Mouse (Mus musculus) midbrain, embryonic 10.5 days (tissue): ENCODE measurements around the gene Capn11. TPM values are rescaled to one million over a fixed set of nuclear protein-coding genes. Genes with fewer than 3 reads are reported as not detected.

Experiments
- polyA plus RNA-seq: library from polyadenylated mRNA; unstranded; fragments of >200 nt; fragmentation: Nextera tagmentation; extraction: Ambion mirVana; gene quantifications from 2 replicates; pipeline ENCODE4 v1.2.1, GENCODE M21; 2016

The Capn11 gene
- polyA plus RNA-seq, 1 experiment from 2014 or later = 1.5 TPM

Other genes starting within 250 kb of the Capn11 start
- gene Cdc5l, start 225.6 kb downstream of the Capn11 start, polyA plus RNA-seq = 67.9 and 68.3 TPM in 2 replicates
- gene Spats1, start 183.9 kb downstream of the Capn11 start, polyA plus RNA-seq = 0.42 and 0.71 TPM in 2 replicates
- 33.9 and 35.7 TPM in 2 replicates for gene Aars2, start 152.5 kb downstream of the Capn11 start, polyA plus RNA-seq
- 1.4 and 1.7 TPM in 2 replicates for gene Tcte1, start 135.9 kb downstream of the Capn11 start, polyA plus RNA-seq
- 7.0 and 10.2 TPM in 2 replicates for gene Tmem151b, start 109.6 kb downstream of the Capn11 start, polyA plus RNA-seq
- gene Nfkbie, start 103.6 kb downstream of the Capn11 start, polyA plus RNA-seq = 8.6 and 9.2 TPM in 2 replicates
- 122 and 124 TPM in 2 replicates for gene Slc35b2, start 95.5 kb downstream of the Capn11 start, polyA plus RNA-seq
- 1,780 and 2,044 TPM in 2 replicates for gene Hsp90ab1, start 86.1 kb downstream of the Capn11 start, polyA plus RNA-seq
- gene Slc29a1, start 59.7 kb downstream of the Capn11 start, polyA plus RNA-seq = 62.9 and 70.6 TPM in 2 replicates
- gene Mymx, start 57.2 kb downstream of the Capn11 start, polyA plus RNA-seq = 0.21 and 0.39 TPM in 2 replicates
- gene Mrpl14, start 27.0 kb upstream of the Capn11 start, polyA plus RNA-seq = 148 and 155 TPM in 2 replicates
- gene Tmem63b, start 27.6 kb upstream of the Capn11 start, polyA plus RNA-seq = 60.5 and 82.0 TPM in 2 replicates
- gene 1600014C23Rik, start 74.5 kb upstream of the Capn11 start, polyA plus RNA-seq = 0.48 and 0.58 TPM in 2 replicates